Comparison of ENCODE assay signal across 26 mouse cellular contexts in genomic region chr7:118375341-118375740, GRCm38 (mm10).
DNase-seq lines count a peak whose midpoint lies in the region; ATAC-seq lines count a peak whose summit lies in the region.
"Had no signal": no experiment of that assay in that cellular context is flagged by ENCODE, and none has a peak within 500 bp of the region (broad histone marks: within the 10 kb centered on the region; RNA-seq: fewer than 3 reads in every experiment).

No protein-coding gene starts in this region.

- H3K9me3 ChIP-seq in heart, embryonic 12.5 days (replicated peaks): no peaks in the 10 kb centered on the region; the same call in 1 of the 2 replicates
- H3K9me3 ChIP-seq: embryonic facial prominence, embryonic 12.5 days; forebrain, embryonic 13.5 days; hindbrain, embryonic 15.5 days; limb, embryonic 12.5 days; midbrain, embryonic 15.5 days; neural tube, embryonic 12.5 days had no signal

- no peak overlapping the region for H3K4me3 ChIP-seq in heart, embryonic 12.5 days
- H3K4me3 ChIP-seq: embryonic facial prominence, embryonic 12.5 days; erythroblast, embryonic 14.5 days; forebrain, embryonic 13.5 days; hindbrain, embryonic 15.5 days; limb, embryonic 12.5 days; midbrain, embryonic 15.5 days; neural tube, embryonic 12.5 days had no signal

- 66% methylated on average over 3 of the region's 3 CpGs for WGBS in heart, embryonic 12.5 days

- no peak overlapping the region for H3K4me2 ChIP-seq in heart, embryonic 12.5 days
- H3K4me2 ChIP-seq: embryonic facial prominence, embryonic 12.5 days; forebrain, embryonic 13.5 days; hindbrain, embryonic 15.5 days; limb, embryonic 12.5 days; liver, embryonic 11.5 days; midbrain, embryonic 15.5 days; neural tube, embryonic 12.5 days had no signal

- H3K36me3 ChIP-seq in heart, embryonic 12.5 days: no peaks in the 10 kb centered on the region
- H3K36me3 ChIP-seq: embryonic facial prominence, embryonic 12.5 days; hindbrain, embryonic 15.5 days; limb, embryonic 12.5 days; midbrain, embryonic 15.5 days; neural tube, embryonic 12.5 days had no signal

- H3K4me1 ChIP-seq in heart, embryonic 12.5 days (replicated peaks): no peaks in the 10 kb centered on the region
- H3K4me1 ChIP-seq: embryonic facial prominence, embryonic 12.5 days; forebrain, embryonic 13.5 days; hindbrain, embryonic 15.5 days; limb, embryonic 12.5 days; midbrain, embryonic 15.5 days; neural tube, embryonic 12.5 days had no signal

- intact Hi-C loops in heart, postnatal 14 days (cut with DNase I): no loop called here
- intact Hi-C loops in gastrocnemius, postnatal 14 days (cut with DNase I; ENCODE audit: low total_unique reads): no loop called here

- no peaks in the 10 kb centered on the region for H3K27me3 ChIP-seq in heart, embryonic 12.5 days (replicated peaks)
- H3K27me3 ChIP-seq: embryonic facial prominence, embryonic 12.5 days; forebrain, embryonic 13.5 days; hindbrain, embryonic 15.5 days; limb, embryonic 12.5 days; midbrain, embryonic 15.5 days; neural tube, embryonic 12.5 days had no signal

- H3K9ac ChIP-seq in heart, embryonic 12.5 days: no peak overlapping the region
- H3K9ac ChIP-seq: embryonic facial prominence, embryonic 12.5 days; forebrain, embryonic 13.5 days; hindbrain, embryonic 15.5 days; limb, embryonic 12.5 days; liver, postnatal 0 days; midbrain, embryonic 15.5 days; neural tube, embryonic 12.5 days had no signal

- ATAC-seq in heart, embryonic 12.5 days (ENCODE audit: insufficient number of reproducible peaks, low FRiP score): no peak
- ATAC-seq in erythroblast, adult 5-6 weeks (replicated peaks; ENCODE audit: low FRiP score, poor library complexity, severe bottlenecking): no peak
- ATAC-seq: CD4-positive, CD25-positive, alpha-beta regulatory T cell, adult 4 months; forebrain, embryonic 13.5 days; liver, postnatal 0 days; lung, postnatal 0 days; midbrain, embryonic 15.5 days had no signal

- peak; percentile 79 to 83 for DNase-seq in heart, adult 18-20 months
- DNase-seq in right cerebral cortex, postnatal 36 days (ENCODE audit: low spot score in 2 of 2): peak; percentile 25 to 39
- DNase-seq in right cerebral cortex, postnatal 14 days: no peak
- DNase-seq in heart, postnatal 14 days: peak; percentile 61 to 80
- no peak for DNase-seq in gastrocnemius, postnatal 14 days
- DNase-seq: adrenal gland, postnatal 36 days; cerebellum, adult 11 months; cerebellum, postnatal 14 days; gastrocnemius, postnatal 10 days; kidney, adult 2 months; liver, postnatal 0 days had no signal

- no peak overlapping the region for H3K27ac ChIP-seq in heart, embryonic 12.5 days (ENCODE audit: poor library complexity, severe bottlenecking)
- H3K27ac ChIP-seq: embryonic facial prominence, embryonic 12.5 days; forebrain, embryonic 13.5 days; hindbrain, embryonic 15.5 days; kidney, postnatal 0 days; limb, embryonic 12.5 days; macrophage; midbrain, embryonic 15.5 days; neural tube, embryonic 12.5 days; stomach, postnatal 0 days had no signal

Comparison
In these comparisons a context has a peak if more than half of its experiments do, and no peak if none do; other contexts are left out.
1. DNase-seq: peak in heart, adult 18-20 months (2 of 2), right cerebral cortex, postnatal 36 days (2 of 2) and heart, postnatal 14 days (2 of 2); none in right cerebral cortex, postnatal 14 days (single experiment) and gastrocnemius, postnatal 14 days (single experiment).